Mouse (Mus musculus) embryonic facial prominence, embryonic 11.5 days (tissue): Measurements from ENCODE around the gene Upk3a. TPM values are rescaled to one million over a fixed set of nuclear protein-coding genes. Genes with fewer than 3 reads are reported as not detected.

Experiments
- polyA plus RNA-seq: library from polyadenylated mRNA; unstranded; fragments of >200 nt; fragmentation: Nextera tagmentation; extraction: Ambion mirVana; gene quantifications from 2 replicates; pipeline ENCODE4 v1.2.1, GENCODE M21; 2014

The Upk3a gene
- polyA plus RNA-seq, 1 experiment from 2014 or later: not detected

Other genes with a start within 250 kb of the Upk3a start
- 4.4 and 4.8 TPM in 2 replicates for gene Phf21b, start 161.1 kb upstream of the Upk3a start, polyA plus RNA-seq
- gene Gm29666, start 97.1 kb upstream of the Upk3a start, polyA plus RNA-seq: 0.50 and 0.52 TPM in 2 replicates
- gene Nup50, start 93.7 kb upstream of the Upk3a start, polyA plus RNA-seq: 65.8 and 67.1 TPM in 2 replicates
- 11.6 and 16.8 TPM in 2 replicates for gene 5031439G07Rik, start 28.6 kb upstream of the Upk3a start, polyA plus RNA-seq
- gene Fam118a, start 11.8 kb downstream of the Upk3a start, polyA plus RNA-seq: 26.1 and 26.3 TPM in 2 replicates
- gene Smc1b, start 114.8 kb downstream of the Upk3a start, polyA plus RNA-seq: 0.11 and 0.18 TPM in 2 replicates
- gene Ribc2, start 114.9 kb downstream of the Upk3a start, polyA plus RNA-seq: 0.52 and 1.1 TPM in 2 replicates
- 200 and 208 TPM in 2 replicates for gene Fbln1, start 188.8 kb downstream of the Upk3a start, polyA plus RNA-seq